Mouse (Mus musculus) natural killer cell, adult 2 months (primary cell): ENCODE data around the gene Cep295.
A peak's percentile ranks its signal among the peaks of the same experiment; 100 is the strongest.
"Not testable (repeated sequence)": the region's sequence is repeated elsewhere in the genome, so short reads cannot be mapped to it uniquely, and the experiment has no call there.

Experiments used
- DNase-seq, 2 experiments: peaks; one replicate each; pipeline ENCODE4 v3.0.0; 2022; ENCODE audit warnings: low spot score in 2 of 2

Gene Cep295

DNA sequence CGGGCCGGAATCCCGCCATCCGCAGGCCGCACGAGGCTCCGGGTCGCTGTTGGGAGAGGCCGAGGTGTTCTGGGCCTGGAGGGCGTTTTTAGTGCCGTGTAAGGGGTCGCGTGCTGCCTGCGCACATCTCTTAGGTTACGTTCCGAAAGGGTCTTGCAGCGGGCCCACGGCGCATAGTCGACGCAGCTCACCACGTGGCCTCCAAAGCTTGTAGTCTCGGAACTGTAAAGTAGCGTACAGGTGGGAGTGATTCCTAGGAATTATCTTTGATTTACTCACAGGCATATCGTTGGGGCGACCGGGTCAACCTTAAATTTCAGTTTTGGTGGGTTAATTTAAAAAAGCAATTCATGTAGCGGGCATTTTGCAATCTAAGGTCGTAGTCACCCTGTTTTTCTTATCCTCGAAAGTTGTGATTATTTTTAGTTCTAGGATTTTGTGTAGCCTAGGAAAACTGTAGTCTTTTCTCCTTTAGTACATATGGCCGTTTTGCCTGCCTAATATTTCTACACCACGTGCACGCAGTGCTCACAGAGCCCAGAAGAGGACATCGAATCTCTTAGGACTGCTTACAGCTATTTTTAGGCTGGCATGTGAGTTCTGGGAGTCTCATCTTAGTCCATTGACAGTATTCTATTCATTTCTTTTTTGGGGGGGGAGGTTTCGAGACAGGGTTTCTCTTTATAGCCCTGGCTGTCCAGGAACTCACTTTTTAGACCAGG is 51.0 kb downstream of the Cep295 start, which contains the start of gene 4931406C07Rik:
4931406C07Rik (minus strand) TSS at position 51 of the 722 bp plus-strand sequence.
- DNase-seq = no peak

DNA sequence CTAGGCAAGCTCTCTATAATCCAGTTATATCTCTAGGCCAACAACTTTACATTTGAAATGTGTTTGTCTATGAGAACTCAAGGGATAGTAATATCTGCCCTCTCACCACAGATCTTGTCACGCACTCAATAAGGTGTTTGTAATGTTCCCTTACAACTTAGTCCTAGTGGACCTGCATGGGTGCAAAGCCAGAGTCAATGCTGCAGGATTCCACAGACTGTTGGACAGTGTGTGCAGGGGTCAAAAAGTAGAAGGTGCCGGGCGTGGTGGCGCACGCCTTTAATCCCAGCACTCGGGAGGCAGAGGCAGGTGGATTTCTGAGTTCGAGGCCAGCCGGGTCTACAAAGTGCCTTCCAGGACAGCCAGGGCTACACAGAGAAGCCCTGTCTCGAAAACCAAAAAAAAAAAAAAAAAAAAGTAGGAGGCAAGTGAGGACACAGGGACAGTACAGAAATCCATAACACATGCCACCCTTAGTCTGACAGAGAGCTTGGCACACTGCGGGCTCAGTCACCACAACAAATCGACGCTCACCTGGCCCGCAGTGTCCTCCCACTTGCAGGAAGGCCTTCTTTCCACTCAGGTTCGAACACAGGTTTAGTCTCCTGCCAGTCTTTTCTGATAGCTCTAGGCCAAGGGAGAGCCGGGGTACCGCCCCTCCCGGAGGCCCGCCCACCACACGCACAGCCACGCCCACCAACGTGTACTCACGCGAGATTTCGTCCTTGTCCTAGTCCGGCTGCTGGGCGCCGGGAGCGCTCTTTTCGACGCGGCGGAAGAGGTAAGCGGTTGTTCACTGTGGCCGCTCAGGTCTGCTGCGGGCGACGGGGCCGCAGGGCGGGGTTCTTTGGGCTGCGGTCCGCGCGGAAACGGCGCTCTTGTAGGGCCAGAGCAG is 51.8 kb downstream of the Cep295 start, which contains the start of gene Taf1d:
Taf1d (plus strand) TSS at position 712 of the 895 bp plus-strand sequence.
- peak; percentile 98 for DNase-seq

- no peak for DNase-seq
Measured at GRCm38 (mm10) chr9:15302881-15303280, 54.7 kb downstream of the Cep295 start.

DNA sequence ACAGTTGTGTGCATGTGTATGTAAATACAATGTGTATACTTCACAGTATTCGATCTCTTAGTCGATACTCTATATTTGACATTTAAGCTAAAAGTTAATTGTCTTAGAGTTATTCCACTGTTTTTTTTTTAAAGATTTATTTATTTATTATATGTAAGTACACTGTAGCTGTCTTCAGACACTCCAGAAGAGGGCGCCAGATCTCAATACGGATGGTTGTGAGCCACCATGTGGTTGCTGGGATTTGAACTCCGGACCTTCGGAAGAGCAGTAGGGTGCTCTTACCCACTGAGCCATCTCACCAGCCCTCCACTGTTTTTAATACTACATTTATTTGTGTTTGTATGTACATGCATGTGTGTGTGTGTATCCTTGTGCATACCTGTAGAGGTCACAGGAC is 55.6 kb downstream of the Cep295 start:
- DNase-seq = not testable (repeated sequence)

GRCm38 (mm10) chr9:15301399-15301798 is 56.2 kb downstream of the Cep295 start:
- DNase-seq = no peak

GRCm38 (mm10) chr9:15300056-15300455 is 57.5 kb downstream of the Cep295 start:
- no peak for DNase-seq

DNA sequence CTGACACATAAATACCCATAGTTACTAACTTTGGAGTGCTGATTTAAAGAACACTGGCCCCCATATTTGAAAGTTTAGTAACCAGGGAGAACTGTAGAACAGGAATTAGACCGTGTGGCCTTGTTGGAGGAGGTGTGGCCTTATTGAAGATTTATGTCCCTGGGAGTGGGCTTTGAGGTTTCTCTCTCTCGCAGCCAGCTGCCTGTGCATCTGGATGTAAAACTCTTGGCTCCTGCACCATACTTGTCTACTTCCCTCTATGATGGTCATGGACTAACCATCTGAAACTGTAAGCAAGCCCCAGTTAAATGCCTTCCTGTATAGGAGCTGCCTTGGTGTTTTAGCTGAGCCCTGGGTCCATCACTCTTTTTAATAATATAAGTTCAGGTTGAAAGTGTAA is 59.1 kb downstream of the Cep295 start:
- no peak for DNase-seq

GRCm38 (mm10) chr9:15297112-15297511 is 60.5 kb downstream of the Cep295 start:
- no peak for DNase-seq

GRCm38 (mm10) chr9:15289251-15289650 is 68.3 kb downstream of the Cep295 start:
- DNase-seq = no peak

- no peak for DNase-seq
Measured at GRCm38 (mm10) chr9:15288402-15288801, 69.2 kb downstream of the Cep295 start.

GRCm38 (mm10) chr9:15287846-15288245 is 69.7 kb downstream of the Cep295 start:
- DNase-seq = no peak

GRCm38 (mm10) chr9:15285443-15285842 is 72.1 kb downstream of the Cep295 start:
- peak in 1 of 2 experiments; percentile 17 for DNase-seq

DNA sequence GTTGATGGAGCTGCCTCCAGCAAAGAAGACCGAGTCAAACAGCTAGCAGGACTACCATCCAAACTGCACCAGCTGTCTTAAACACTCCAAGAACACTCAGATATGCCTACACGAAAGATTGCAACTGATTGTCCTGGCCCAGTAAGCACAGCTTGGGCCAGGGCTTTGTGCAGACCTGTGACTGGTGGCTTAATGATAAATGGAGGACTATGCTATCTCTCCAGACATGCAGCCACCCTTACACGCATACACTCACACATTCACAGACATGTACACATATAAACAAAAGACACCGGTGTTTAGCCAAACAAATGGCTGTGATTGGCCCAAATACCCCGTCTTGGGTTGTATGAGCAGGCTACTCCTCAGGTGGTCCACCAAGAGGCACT is 77.1 kb downstream of the Cep295 start:
- no peak for DNase-seq

DNA sequence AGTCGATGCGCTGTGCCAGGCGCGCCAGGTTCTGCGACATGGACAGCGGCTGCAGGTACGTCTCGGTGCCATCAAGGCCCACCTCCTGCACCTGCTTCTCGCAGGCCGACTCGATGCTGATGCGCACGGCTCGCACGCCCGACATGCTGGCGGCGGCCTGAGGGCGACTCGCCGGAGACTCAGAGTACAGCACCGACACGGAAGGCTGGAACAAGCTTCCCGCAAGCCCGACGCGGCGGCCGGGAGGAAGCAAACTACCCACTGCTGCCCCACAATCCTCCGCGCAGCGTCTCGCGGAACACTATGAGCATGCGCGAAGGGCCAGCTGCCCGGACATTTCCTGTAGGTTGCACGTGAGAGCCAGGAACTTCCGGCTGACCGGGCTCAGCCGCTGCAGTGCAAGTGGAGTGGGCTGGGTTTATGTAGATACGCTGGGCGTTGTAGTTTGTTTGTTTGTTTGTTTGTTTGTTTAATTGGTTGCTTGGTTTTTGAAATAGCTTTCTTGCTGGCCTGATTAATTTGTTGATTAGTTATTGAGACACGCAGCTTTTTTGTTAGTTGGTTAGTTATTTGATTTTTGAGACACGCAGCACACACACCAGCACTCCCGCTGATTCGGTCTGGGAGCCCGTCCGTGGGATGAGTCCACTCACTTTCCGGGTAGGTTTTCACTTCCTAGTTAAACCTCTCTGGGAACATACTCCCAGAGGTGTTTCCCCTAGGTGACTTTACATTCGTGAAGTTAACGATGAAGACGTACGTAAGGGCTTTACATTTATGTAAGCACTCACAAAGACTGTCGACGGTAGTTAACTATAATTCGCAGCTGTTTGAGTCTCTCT is 77.7 kb downstream of the Cep295 start, which contains the start of gene Med17:
Med17 (minus strand) TSS at position 283 of the 842 bp plus-strand sequence.
- peak; percentile 89 to 91 for DNase-seq

DNA sequence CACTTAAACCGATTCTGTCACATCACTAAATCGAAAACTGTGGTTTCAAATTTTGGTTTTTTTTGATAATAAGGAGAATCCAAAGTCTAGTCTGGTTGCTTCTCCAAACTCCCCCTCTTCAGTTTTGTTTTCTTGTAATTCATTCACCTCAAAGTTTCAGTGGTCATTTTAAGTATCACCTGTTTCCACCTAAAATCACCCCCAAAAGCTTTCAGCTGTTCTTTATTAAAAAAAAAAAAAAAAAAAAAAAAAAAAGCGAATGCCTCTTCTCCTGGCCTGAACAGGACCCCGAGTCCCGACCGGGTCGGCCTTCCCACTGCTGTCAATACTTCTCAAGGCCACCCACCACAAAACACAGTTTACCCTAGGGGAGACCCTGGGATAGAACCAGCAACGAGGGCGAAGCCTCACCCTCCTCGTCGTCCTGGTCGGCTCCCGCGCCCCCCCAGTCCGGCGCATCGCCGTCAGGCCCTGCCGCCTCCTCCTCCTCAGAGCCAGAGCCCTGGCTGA is 78.4 kb downstream of the Cep295 start:
- DNase-seq = no peak

DNA sequence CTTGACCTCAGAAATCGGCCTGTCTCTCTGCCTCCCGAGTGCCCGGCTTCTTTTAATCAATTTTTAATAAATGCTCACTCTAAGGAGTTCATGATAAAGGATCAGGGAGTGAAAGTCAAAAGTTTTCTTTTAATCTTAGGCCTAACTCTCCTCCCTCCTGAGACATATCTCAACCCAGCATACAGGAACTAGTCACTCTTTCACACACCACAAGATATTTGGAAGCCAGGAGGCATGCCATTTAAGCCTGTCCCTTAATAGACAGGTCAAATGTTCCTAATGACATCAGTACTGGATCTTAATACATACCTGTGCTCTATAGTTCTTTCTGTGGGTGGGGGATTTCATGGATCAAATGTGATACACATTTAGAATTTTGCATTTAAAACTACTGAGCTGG is 79.2 kb downstream of the Cep295 start:
- DNase-seq = no peak

- DNase-seq = no peak
Measured at GRCm38 (mm10) chr9:15276855-15277254, 80.7 kb downstream of the Cep295 start.

GRCm38 (mm10) chr9:15273981-15274380 is 83.6 kb downstream of the Cep295 start:
- no peak for DNase-seq
